Mouse (Mus musculus) gastrocnemius, postnatal 14 days (tissue): ENCODE data around the gene Sumf1. TPM values are rescaled to one million over a fixed set of nuclear protein-coding genes. Genes with fewer than 3 reads are reported as not detected.

Experiments used
- DNase-seq: peaks from one replicate; pipeline ENCODE4 v3.0.0; 2021; ENCODE audit warnings: mixed read lengths
- intact Hi-C: fragments of 180-260 bp; cut with DNase I; formaldehyde crosslinking; loops from one replicate; pipeline ENCODE4 v1.15.1; 2025; ENCODE audit warnings: low total_unique reads
- long read RNA-seq, 2 experiments: library from polyadenylated mRNA; stranded (forward); transcript quantifications; one replicate each; pipeline ENCODE4 v2.0.0; 2021
- total RNA-seq, 2 experiments: library from RNA; stranded (reverse); gene quantifications; 2 replicates each; pipeline ENCODE4 v1.2.3; 2021

Gene Sumf1
- total RNA-seq: 1 to 10 TPM; 9.5 TPM
- long read RNA-seq, experiment 1, transcript Sumf1-201 (9 exons, 2,593 nt): major isoform, 16 of 21 reads
- long read RNA-seq, experiment 1, partial matches to known transcripts: 1 of 21 reads
- long read RNA-seq, experiment 1, other reads (novel, unspliced or antisense): 4 of 21 reads
- long read RNA-seq, experiment 2, transcript Sumf1-201 (9 exons, 2,593 nt): major isoform, 13 of 21 reads
- long read RNA-seq, experiment 2, partial matches to known transcripts: 0 of 21 reads
- long read RNA-seq, experiment 2, other reads (novel, unspliced or antisense): 8 of 21 reads

- intact Hi-C loops: no loop called here
- peak; percentile 89 for DNase-seq
These were observed at the start of gene Sumf1 for GRCm38 (mm10) chr6:108184847-108185684. Gene Sumf1, minus strand, starts transcription at chr6:108185582.

- DNase-seq: no peak
- intact Hi-C loops: no loop called here
These were observed 49.2 kb upstream of the Sumf1 start for GRCm38 (mm10) chr6:108234536-108234935.

GRCm38 (mm10) chr6:108233070-108233469, 47.7 kb upstream of the Sumf1 start:
- intact Hi-C loops: no loop called here
- DNase-seq: peak; percentile 18

- intact Hi-C loops: no loop called here
- no peak for DNase-seq
These were observed 46.7 kb upstream of the Sumf1 start for GRCm38 (mm10) chr6:108231892-108232710.

- intact Hi-C loops: no loop called here
- no peak for DNase-seq
These were observed 45.2 kb upstream of the Sumf1 start for GRCm38 (mm10) chr6:108230608-108231007.

- DNase-seq: no peak
- intact Hi-C loops: no loop called here
These were observed 43.2 kb upstream of the Sumf1 start for GRCm38 (mm10) chr6:108228601-108229000.

GRCm38 (mm10) chr6:108228048-108228447, 42.7 kb upstream of the Sumf1 start:
- intact Hi-C loops: no loop called here
- no peak for DNase-seq

GRCm38 (mm10) chr6:108227461-108227860, 42.1 kb upstream of the Sumf1 start:
- intact Hi-C loops: no loop called here
- no peak for DNase-seq

GRCm38 (mm10) chr6:108226230-108226629, 40.8 kb upstream of the Sumf1 start:
- no peak for DNase-seq
- intact Hi-C loops: no loop called here

- DNase-seq: no peak
- intact Hi-C loops: no loop called here
These were observed 39.6 kb upstream of the Sumf1 start for GRCm38 (mm10) chr6:108225027-108225426.

GRCm38 (mm10) chr6:108224361-108224760, 39.0 kb upstream of the Sumf1 start:
- DNase-seq: no peak
- intact Hi-C loops: no loop called here

- intact Hi-C loops: no loop called here
- DNase-seq: no peak
These were observed 37.5 kb upstream of the Sumf1 start for GRCm38 (mm10) chr6:108222875-108223274.

GRCm38 (mm10) chr6:108222435-108222834, 37.1 kb upstream of the Sumf1 start:
- intact Hi-C loops: no loop called here
- DNase-seq: no peak

- no peak for DNase-seq
- intact Hi-C loops: no loop called here
These were observed 32.6 kb upstream of the Sumf1 start for GRCm38 (mm10) chr6:108217987-108218386.

- no peak for DNase-seq
- intact Hi-C loops: no loop called here
These were observed 31.4 kb upstream of the Sumf1 start for GRCm38 (mm10) chr6:108216832-108217231.

GRCm38 (mm10) chr6:108216091-108216490, 30.7 kb upstream of the Sumf1 start:
- DNase-seq: no peak
- intact Hi-C loops: no loop called here

- intact Hi-C loops: no loop called here
- no peak for DNase-seq
These were observed 29.0 kb upstream of the Sumf1 start for GRCm38 (mm10) chr6:108214294-108214925.

- intact Hi-C loops: no loop called here
These were observed 28.3 kb upstream of the Sumf1 start for GRCm38 (mm10) chr6:108213481-108214293.

GRCm38 (mm10) chr6:108212881-108213295, 27.5 kb upstream of the Sumf1 start, which contains the start of gene Itpr1:
Gene Itpr1, plus strand, starts transcription at chr6:108213096.
- intact Hi-C loops: no loop called here
- DNase-seq: peak; percentile 97

More at GRCm38 (mm10) chr6:108213481-108214293, 28.3 kb upstream of the Sumf1 start:
- DNase-seq: peak; percentile 13
